Mouse (Mus musculus): Measurements from ENCODE around the gene Mcoln2.
A peak's percentile ranks its signal among the peaks of the same experiment; 100 is the strongest.

Mcoln2 gene

GRCm38 (mm10) chr3:146149156-146150057 is at the start of gene Mcoln2:
Mcoln2 (plus strand) TSS chr3:146149833.
- peak; percentile 28 for DNase-seq

- DNase-seq, result no peak
Measured at GRCm38 (mm10) chr3:146099925-146100324, 49.7 kb upstream of the Mcoln2 start.

DNA sequence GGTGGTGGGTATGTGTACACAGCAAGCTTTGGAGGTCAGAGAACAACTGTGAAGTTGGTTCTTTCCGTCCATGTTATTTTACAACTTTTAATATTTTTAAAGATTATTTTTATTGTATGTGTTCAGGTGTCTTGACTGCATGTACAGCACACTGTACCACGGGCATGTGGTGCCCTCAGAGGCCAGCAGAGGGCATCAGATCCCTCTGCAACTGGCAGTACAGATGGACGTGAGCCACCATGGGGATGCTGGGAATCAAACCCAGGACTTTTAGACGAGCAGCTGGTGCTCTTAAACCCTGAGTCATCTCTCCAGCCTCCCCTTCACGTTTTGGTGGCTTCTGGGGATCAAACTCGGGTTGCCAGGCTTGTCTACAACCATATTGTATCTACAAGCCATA is 47.6 kb upstream of the Mcoln2 start:
- DNase-seq, result peak; percentile 25

- DNase-seq, result peak; percentile 11
Measured at GRCm38 (mm10) chr3:146107116-146107849, 42.4 kb upstream of the Mcoln2 start.

DNA sequence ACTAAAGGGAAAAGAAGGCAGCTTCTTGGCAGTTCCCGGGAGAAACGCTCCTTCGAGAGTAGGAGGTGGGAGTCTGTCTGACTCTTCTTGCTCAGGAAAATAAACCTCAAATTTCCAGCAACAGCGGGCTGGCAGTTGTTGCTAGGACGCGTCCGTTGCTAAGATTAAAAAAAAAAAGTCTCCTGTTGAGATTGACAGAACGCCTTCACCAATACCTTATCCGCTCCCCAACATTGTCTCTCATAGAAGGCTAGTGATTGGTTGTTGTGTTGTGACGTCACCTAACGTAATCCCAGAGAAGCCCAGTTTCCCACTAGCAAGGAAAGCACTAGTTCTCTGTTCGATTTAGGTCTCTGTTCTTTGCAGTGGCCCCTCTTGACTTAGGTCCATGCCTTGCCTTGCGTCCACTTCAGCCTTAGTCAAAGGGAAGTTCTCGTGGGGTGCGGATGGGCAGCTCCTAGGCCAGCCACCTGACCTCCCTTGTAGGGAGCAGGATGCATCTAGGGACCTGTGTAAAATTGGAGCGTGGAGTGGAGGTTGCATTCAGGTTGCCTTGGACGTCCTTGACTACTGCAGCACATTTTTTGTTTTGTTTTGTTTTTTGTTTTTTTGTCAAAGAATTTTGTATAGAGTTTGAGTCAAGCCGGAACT is 41.6 kb upstream of the Mcoln2 start, which contains the start of gene Wdr63:
Gene Wdr63, minus strand, starts transcription at position 210 of the 651 bp plus-strand sequence.
- DNase-seq, result peak; percentile 85

DNA sequence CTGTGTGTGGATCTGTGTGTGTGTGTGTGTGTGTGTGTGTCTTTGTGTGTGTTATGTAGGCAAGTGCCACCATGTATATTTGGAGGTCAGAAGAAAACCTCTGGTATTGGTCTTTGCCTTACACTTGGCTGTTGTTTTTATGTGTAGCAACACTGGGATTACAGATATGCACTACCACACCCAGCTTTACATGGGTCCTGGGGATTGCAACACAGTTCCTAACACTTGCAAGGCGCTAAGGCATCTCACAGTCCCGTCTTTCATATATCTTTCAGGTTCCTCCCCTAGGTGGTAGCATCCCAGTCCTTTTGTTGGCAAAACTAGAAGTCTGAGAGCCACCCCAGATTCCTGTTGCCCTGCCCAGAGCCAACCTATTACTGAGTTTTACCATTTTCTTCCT is 40.7 kb upstream of the Mcoln2 start:
- DNase-seq, result peak; percentile 27

DNA sequence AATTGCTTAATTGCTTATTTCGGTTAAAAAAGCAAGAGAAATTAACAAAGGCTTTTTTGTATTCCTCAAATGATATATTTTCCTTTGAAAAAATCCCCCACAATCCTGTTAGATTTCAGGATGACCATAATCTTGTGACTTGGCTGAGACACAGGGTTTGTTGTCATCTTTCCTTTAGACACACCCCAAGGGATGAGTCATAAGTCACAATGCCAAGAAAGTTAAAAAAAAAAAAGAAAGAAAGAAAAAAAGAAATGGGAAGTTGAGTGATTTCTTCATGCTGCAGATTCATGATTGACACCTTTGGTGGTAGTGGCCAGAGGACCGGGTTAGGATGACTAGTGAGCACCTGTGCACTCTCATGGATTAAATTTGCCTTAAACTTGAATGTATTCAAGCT is 39.3 kb upstream of the Mcoln2 start:
- peak; percentile 33 for DNase-seq

GRCm38 (mm10) chr3:146110916-146111315 is 38.7 kb upstream of the Mcoln2 start:
- no peak for DNase-seq

GRCm38 (mm10) chr3:146117258-146117996 is 32.2 kb upstream of the Mcoln2 start, which contains the start of gene Mcoln3:
Mcoln3 (plus strand) TSS chr3:146117450.
- peak; percentile 7 for DNase-seq

- DNase-seq, result peak; percentile 44
Measured at GRCm38 (mm10) chr3:146117997-146118457, 31.6 kb upstream of the Mcoln2 start.

DNA sequence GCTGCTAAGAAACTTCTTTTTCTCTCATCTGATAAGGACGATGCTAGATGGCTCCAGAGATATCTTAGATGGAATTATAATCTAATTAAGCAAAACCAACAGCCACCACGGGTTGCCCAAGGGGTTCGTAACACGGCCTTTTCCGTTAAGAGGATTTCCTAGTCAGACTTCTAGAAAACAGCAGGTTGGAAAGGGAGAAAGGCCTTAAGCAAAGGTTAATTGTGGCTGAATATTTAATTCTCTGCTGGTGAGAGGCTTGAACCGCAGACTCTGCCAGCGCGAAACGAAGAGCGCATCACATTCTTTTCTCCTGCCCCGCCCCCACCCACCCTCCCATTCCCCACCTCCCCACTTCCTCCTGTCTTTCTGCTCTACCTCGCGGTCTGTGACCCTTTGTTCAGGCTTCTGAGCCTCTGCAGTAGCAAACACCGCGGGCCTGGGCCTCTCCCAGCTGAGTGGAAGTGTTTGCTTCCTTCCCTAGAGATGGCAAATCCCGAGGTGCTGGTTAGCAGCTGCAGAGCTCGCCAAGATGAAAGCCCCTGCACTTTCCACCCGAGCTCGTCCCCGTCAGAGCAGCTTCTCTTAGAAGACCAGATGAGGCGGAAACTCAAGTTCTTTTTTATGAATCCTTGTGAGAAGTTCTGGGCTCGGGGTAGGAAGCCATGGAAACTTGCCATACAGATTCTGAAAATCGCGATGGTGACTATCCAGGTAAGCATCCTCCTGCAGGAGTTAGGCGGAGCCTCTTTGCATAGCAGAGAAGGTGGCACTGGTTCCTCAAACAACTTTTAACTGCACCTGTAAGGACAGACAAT is 28.1 kb upstream of the Mcoln2 start:
- DNase-seq, result no peak

DNA sequence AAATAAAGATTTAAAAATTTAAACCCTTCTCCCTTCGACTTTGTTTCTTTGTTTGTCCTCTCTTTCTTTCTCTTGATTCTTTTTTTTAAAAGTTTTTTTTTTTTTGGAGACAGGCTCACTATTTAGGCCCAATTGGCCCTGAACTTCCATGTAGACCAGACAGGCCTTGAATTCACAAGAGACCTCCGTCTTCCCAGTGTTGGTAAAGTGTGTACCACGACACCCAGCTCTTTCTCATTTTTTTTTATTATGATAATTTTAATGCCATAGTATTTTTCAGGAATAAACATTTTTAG is 27.6 kb upstream of the Mcoln2 start:
- DNase-seq, result no peak

GRCm38 (mm10) chr3:146122807-146123463 is 26.7 kb upstream of the Mcoln2 start:
- no peak for DNase-seq

GRCm38 (mm10) chr3:146123464-146123825 is 26.2 kb upstream of the Mcoln2 start:
- no peak for DNase-seq

- no peak for DNase-seq
Measured at GRCm38 (mm10) chr3:146127205-146127604, 22.4 kb upstream of the Mcoln2 start.

DNA sequence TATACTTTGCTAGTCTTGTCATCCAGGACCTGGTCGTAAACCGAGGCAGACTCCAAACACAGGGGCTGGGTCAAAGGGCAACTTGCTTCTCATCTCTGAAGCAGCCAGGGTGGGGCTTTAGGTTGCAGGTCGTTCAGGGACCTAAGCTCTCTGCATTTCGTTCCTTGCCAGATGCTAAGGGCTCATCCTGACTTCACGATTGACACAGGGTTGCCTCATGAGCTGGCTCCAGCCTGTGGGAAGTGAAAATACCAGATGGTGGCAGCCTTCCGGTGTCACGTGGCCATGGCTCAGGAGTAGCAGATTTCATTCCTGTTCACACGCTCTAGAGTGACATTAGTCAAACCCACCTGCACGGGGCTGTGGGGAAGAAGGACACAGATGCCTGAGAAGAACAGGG is 14.8 kb upstream of the Mcoln2 start:
- DNase-seq, result no peak

- DNase-seq, result no peak
Measured at GRCm38 (mm10) chr3:146135417-146135816, 14.2 kb upstream of the Mcoln2 start.

- DNase-seq, result no peak
Measured at GRCm38 (mm10) chr3:146136422-146136821, 13.2 kb upstream of the Mcoln2 start.

DNA sequence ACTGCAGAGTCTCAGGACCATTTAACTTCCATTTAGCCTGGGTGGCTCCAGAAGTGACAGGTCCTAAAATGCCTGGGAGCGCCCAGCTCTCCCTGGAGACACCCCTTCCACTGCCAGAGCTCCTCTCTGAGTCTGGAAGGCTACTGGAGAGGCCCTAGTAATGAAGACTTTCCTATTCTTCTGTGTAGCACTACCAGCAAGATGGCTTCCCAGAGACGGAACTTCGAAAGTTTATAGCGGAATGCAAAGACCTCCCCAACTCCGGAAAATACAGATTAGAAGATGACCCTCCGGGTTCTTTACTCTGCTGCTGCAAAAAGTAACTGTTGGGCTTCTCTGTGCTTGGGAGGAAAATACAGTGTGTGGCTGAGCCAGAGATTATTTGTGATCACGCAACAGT is 9.4 kb upstream of the Mcoln2 start:
- no peak for DNase-seq

- DNase-seq, result no peak
Measured at GRCm38 (mm10) chr3:146142523-146142922, 7.1 kb upstream of the Mcoln2 start.

- DNase-seq, result no peak
Measured at GRCm38 (mm10) chr3:146145501-146145900, 4.1 kb upstream of the Mcoln2 start.

All from lung, postnatal 36 days (tissue).